Mouse (Mus musculus) neural tube, embryonic 10.5 days (tissue): ENCODE measurements around the gene Frmd6.

Experiments
- DNase-seq: peaks from one replicate; pipeline ENCODE4 v3.0.0-alpha.2; 2017; ENCODE audit warnings: low spot score; ENCODE audit errors: extremely low spot score

Frmd6 gene

DNA sequence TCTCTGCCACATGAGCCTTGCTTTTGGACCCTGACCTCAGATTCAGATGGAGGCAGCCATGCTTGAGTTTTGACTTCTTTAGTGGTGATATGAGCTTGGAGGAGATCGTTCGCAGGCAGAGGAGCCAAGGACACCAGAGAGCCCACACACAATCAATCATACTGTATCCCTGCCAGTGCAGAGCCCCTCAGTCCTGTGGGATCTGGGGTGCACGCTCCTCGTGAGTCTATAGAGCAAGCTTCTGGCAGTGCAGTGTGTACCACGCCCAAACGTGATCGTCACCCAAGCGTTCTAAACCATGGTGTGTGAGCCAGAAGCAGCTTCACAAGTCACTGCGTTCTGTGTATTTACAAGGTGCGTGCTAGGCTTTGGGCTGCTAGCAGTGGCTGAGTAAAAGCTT lies 70.8 kb downstream of the Frmd6 start:
- DNase-seq, result no peak

- DNase-seq, result no peak
Observed at GRCm38 (mm10) chr12:70897434-70897833, 72.1 kb downstream of the Frmd6 start.

DNA sequence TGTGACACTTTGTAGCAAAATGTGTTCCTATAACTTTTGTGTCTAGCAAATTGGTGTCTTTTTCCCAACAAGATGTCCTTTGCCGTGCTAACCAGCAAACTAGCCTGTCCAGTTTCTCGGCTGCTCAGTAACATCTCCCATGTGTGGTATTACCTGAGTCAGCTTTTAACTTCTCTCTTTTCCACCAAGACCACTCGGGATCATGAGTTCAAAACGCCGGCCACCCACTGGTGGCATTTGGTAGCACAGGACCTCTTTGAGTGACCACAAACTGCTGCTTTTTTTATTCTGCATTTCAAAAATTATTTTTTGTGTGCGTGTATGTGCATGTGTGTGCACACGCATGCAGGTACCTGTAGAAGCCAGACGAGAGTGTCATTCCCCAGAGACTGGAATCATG lies 73.1 kb downstream of the Frmd6 start:
- DNase-seq, result no peak

DNA sequence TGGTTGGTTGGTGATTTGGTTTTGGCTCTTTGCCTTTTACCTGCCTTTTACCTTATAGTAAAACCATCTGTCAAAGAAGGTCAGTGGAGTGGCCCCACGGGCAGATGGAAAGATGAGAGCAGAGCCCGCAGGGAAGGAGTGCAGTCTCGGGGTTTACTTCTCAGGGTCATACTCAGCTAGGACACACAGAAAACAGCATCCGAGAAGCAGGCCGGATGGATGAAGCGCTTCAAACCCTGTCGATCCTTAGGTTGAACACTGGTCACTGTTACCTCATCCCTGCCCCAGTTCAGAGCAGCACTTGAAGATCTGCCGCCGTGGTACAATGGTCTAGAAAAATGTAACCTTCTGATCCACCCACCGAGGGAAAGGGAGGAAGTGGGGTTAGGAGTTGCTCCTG lies 79.2 kb downstream of the Frmd6 start:
- no peak for DNase-seq

GRCm38 (mm10) chr12:70906867-70907266 lies 81.6 kb downstream of the Frmd6 start:
- DNase-seq, result no peak

GRCm38 (mm10) chr12:70907651-70908050 lies 82.3 kb downstream of the Frmd6 start:
- no peak for DNase-seq

GRCm38 (mm10) chr12:70908076-70908475 lies 82.8 kb downstream of the Frmd6 start:
- no peak for DNase-seq

DNA sequence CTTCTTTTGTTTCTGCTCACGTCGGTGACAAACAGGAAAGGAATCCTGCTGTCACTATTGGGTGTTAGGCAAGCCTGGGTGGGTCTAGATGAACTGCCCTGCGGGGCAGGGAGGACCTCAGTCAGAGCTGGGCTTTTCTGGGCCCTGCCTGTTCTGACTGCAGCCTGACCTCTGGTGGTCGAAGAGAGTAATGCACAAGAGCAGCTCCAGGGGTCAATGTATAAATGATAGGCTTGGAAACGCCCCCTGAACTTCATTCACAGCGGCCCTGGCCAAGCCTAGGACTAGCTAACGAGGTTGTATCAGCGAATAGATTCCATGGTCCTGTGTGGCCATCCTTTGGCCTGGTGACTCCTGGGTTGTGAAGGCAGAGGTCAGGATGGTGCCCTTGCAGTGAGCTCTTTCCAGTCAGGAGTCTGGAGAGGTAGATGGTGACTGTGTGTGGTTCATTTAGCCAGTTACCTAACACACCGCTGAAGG lies 85.0 kb downstream of the Frmd6 start:
- DNase-seq, result peak; percentile 87

DNA sequence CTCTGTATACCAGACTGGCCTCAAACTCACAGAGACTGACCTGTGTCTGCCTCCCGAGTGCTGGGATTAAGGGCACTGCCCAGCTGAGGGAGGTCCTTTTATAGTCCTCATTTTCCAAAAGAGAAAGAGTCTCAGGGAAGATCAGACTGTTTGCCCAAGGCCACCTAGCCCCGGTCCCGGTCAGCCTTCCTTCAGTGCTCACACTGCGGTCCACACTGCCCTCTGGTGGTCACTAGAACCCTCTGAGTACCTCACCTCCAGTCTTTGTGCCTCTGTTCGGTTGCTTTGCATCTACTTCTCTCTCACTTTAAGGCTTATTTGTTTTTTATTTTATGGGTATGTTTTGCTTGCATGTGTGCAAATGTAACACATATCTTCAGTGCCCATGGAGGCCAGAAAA lies 85.7 kb downstream of the Frmd6 start:
- peak; percentile 82 for DNase-seq

GRCm38 (mm10) chr12:70911676-70912379 lies 86.5 kb downstream of the Frmd6 start:
- DNase-seq, result no peak

GRCm38 (mm10) chr12:70913429-70913828 lies 88.1 kb downstream of the Frmd6 start:
- peak; percentile 55 for DNase-seq

GRCm38 (mm10) chr12:70914387-70914786 lies 89.1 kb downstream of the Frmd6 start:
- DNase-seq, result no peak

DNA sequence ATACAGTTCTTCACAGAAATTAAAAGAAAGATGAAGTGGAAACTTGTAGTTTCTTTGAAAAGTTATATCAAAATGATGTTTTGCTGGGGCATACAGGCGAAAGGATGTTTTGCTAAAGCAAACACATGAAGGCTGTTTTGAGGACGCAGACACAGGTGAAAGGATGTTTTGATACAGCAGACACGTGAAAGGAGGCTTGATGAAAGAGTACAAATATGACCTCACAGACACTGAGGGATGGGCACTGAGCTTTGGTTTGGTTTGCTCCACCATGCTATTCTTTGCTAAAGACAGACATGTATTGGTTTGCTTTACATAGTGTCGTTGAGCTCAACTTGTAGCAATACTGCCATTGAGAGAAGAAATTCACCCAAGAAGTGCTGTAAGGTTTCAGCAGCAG lies 104.5 kb downstream of the Frmd6 start:
- DNase-seq, result no peak

DNA sequence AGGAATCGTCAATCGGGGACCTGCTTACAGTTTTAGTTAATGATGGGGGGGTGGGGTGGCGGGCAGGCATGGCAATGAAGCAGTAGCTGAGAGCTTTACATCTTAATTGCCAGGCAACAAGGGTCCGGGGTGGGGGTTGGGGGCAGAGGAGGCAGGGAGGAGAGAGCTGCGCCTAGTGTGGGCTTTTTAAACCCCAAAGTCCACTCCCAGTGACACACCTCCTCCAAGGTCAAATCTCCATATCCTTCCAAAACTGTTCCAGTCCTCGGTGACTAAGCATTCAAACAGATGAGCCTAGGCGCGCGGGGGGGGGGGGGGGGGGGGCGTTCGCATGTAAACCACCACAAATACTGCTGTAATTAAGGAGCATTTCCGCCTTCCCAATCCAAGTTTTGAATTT lies 111.8 kb downstream of the Frmd6 start:
- peak; percentile 40 for DNase-seq

DNA sequence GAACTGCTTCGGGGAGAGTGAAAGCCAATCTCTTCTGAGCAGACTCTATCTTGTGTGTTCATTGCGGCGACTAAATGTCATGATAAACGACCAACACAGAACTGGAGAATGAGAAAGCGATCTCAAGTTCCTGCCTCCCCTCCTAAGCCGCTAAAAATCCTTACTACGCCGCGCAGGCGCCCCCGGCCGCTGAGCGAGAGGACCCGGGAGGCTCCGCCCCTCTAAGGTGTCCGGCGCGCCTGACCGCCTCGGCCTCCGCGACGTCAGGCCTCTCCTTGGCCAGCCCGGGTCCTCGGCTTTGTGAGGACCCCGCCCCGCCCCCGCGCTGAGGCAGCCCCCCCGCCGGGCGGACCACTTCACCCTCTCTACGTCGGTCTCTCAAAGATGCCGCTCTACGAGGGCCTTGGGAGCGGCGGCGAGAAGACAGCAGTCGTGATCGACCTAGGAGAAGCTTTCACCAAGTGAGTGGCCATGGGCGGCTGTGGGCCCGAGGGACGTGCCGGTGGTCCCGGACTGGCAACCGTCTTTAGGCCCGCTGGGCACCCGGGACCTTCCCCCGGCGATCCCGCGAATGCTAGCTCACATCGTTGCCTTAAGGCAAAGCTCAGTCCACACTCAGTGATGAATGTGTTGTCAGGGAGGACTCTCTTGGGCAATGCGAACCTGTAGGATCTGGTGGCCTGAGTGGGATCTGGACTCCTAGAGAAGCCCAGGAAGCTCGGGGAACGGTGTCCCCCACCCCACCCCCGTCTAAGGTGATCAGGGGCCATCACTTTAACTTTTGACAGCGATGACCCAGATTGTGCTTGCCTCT lies 112.5 kb downstream of the Frmd6 start, which contains the start of gene Actr10:
Gene Actr10 (plus strand): TSS at position 287 of the 814 bp plus-strand sequence.
- peak; percentile 98 for DNase-seq

GRCm38 (mm10) chr12:70940806-70941205 lies 115.5 kb downstream of the Frmd6 start:
- DNase-seq, result no peak

GRCm38 (mm10) chr12:70944181-70944580 lies 118.9 kb downstream of the Frmd6 start:
- DNase-seq, result no peak

DNA sequence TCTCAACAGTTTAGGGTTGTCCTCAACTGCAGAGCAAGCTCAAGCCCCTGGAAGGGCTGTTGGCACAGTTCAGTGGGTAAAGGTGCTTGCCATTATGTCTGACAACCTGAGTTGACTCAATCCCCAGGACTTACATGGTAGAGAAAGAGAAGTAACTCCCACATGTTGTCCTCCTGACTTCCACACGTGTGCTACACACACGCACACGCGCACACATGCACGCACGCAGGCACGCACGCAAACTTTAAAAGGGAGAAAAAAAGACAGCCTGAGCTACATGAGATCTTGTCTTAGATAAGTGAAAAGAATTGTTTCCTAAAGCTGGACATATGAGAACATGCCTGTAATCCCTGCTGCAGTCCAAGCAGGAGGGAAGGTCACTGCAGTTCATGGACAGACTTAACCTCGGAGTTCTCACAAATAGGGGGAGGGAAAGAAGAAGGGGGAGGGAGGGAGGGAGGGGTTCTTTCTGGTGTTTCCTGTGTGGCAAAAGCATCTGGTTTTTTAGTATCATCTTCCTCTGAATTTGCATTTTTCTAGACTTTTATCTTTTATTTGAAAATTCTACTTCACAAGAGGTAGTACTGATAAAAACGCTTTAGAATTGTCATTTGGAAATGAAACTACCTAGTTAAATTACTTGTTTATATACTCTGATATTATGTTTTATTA lies 121.4 kb downstream of the Frmd6 start:
- no peak for DNase-seq
